Mouse (Mus musculus): Measurements from ENCODE around the gene Panx2. TPM values are rescaled to one million over a fixed set of nuclear protein-coding genes. Genes with fewer than 3 reads are reported as not detected.

The Panx2 gene
- polyA plus RNA-seq, 1 experiment: 24.0 TPM

DNA sequence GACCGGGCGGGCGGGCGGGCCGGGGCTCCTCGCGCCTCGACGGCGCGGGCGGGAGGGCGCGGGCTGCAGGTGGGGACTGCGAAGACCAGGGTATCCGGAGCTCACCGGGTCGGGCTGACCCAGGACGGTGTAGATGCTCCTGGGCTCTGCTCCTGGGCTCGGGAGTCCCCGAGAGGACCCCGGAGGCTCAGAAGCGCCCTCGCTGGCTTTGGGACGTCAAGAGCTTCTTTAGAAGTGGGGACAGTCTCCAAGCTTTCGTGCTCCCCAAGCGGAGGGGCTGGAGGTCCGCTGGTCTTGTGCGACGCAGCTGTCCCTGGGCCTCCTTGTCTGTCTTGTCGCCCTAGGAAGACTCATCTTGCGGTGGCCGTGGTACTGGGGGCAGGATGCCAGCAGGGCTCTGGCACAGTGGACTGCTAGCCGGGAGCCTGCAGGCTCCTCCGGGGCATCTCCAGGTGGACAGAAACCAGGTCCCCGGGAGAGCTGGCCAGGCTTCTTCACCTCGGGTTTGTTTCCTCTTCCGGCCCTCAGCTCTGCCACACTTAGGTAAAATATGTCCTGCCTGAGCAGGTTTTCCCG is 16.7 kb downstream of the Panx2 start:
- DNase-seq (ENCODE audit: low read depth): peak; percentile 65

DNA sequence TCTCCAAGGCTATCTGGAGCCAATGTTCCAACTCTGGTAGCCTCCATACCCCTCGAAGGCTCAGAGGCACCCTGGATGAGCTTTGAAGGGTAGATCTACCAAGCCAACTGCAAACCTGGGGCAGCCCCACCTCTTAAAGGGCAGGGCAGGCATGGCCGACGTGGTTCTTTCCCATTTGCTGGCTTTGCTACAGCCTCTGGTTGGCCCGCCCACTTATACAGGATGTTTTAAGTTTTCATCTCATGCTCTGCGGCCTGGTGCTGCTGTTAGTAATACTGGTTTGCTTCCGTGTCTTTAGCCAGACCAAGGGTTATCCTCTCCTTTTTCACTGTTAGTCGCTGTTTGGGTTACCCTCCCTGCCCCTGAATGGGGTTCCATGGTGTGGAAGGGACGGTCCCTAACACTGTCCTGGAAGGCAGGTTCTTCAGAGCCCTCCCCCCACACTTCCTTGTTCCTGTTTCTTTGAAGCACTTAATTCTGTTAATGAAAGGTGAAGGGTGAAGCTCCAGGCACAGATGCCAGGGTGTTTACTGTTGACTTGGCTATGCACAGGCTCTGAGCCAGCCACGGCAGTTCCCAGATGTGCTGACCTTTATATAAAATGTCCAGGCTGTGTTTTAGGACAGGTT is 18.8 kb downstream of the Panx2 start:
- TF ChIP-seq CTCF (IDR thresholded peaks at IDR 0.05; ENCODE audit: borderline replicate concordance, extremely low read depth, insufficient read depth, insufficient read length) (no peak), POLR2A (IDR thresholded peaks at IDR 0.05; ENCODE audit: borderline replicate concordance, extremely low read depth, insufficient read depth, insufficient read length, poor library complexity, severe bottlenecking) (no peak)
- no peak for DNase-seq (ENCODE audit: low read depth)

More for the DNA sequence above, 16.7 kb downstream of the Panx2 start:
- TF ChIP-seq CTCF (IDR thresholded peaks at IDR 0.05; ENCODE audit: borderline replicate concordance, extremely low read depth, insufficient read depth, insufficient read length): no peak
- TF ChIP-seq POLR2A (IDR thresholded peaks at IDR 0.05; ENCODE audit: borderline replicate concordance, extremely low read depth, insufficient read depth, insufficient read length, poor library complexity, severe bottlenecking): no peak

DNA sequence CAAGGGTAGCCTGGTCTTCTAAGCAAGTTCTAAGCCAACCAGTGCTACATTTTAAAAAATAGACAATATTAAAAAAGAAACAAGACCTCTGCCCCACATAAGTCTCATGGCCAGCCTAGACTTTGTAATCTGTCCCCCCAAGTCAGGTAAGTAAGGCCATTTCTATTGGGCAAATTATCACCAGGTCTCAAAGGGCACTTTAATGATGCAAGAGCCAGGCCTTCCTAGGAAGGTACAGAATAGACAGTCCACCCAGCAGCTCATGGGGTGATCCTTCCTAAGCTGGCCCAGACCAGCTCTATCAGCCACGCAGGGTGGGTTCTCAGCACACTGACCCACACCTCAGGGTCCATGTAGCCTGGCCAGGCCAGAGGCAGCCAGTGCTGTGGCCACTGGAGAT is 24.4 kb downstream of the Panx2 start:
- TF ChIP-seq POLR2A (IDR thresholded peaks at IDR 0.05; ENCODE audit: borderline replicate concordance, extremely low read depth, insufficient read depth, insufficient read length, poor library complexity, severe bottlenecking) (no peak), CTCF (IDR thresholded peaks at IDR 0.05; ENCODE audit: borderline replicate concordance, extremely low read depth, insufficient read depth, insufficient read length) (no peak)
- no peak for DNase-seq (ENCODE audit: low read depth)

DNA sequence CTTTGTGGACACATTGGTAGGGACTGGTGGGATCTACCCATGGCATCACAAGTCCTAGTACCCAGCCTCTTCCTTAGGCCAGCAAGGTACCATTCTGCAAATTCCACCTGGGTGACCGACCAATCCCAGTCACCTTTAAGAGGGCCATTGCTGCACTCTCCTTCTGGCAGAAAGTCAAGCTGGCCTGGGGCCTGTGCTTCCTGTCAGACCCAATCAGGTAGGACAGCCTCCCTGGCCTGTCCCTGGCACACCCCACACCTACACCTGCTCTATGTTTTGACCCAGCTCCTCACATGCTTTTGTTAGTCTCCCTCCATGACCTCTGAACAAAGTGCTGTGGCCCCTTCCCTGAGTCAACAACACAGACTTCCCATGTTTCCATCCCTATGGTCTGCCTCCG is 25.3 kb downstream of the Panx2 start:
- no peak for DNase-seq (ENCODE audit: low read depth)
- no peak for TF ChIP-seq POLR2A (IDR thresholded peaks at IDR 0.05; ENCODE audit: borderline replicate concordance, extremely low read depth, insufficient read depth, insufficient read length, poor library complexity, severe bottlenecking)

- TF ChIP-seq POLR2A (IDR thresholded peaks at IDR 0.05; ENCODE audit: borderline replicate concordance, extremely low read depth, insufficient read depth, insufficient read length, poor library complexity, severe bottlenecking) (peak; percentile 97), CTCF (IDR thresholded peaks at IDR 0.05; ENCODE audit: borderline replicate concordance, extremely low read depth, insufficient read depth, insufficient read length) (no peak)
- DNase-seq (ENCODE audit: low read depth): peak; percentile 96
These were observed 29.2 kb downstream of the Panx2 start, which contains the start of gene Selenoo for GRCm38 (mm10) chr15:89088607-89089247. TSS of gene Selenoo (plus strand) at chr15:89089084.

- peak; percentile 13 for DNase-seq (ENCODE audit: low read depth)
- TF ChIP-seq CTCF (IDR thresholded peaks at IDR 0.05; ENCODE audit: borderline replicate concordance, extremely low read depth, insufficient read depth, insufficient read length) (no peak), POLR2A (IDR thresholded peaks at IDR 0.05; ENCODE audit: borderline replicate concordance, extremely low read depth, insufficient read depth, insufficient read length, poor library complexity, severe bottlenecking) (no peak)
These were observed 29.9 kb downstream of the Panx2 start for GRCm38 (mm10) chr15:89089248-89090051.

DNA sequence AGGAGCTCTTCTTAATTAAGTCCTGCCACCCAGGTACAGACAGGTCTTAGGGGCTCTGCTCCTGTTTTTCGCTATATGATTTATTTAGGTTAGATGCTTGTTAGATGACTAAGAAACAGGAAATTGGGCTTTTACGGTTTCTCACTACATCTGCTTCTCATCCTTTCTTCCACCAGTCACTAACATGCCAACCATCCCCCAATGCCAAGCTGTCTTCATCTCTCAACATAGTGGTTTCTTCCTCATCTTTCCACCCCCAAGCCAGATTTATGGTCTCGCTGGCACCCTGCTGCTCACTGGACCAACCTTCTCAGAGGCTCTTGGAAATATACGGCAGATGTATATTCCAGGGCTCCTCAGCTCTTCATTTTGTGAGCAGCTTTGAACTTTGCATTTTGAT is 31.1 kb downstream of the Panx2 start:
- no peak for TF ChIP-seq CTCF (IDR thresholded peaks at IDR 0.05; ENCODE audit: borderline replicate concordance, extremely low read depth, insufficient read depth, insufficient read length)
- no peak for TF ChIP-seq POLR2A (IDR thresholded peaks at IDR 0.05; ENCODE audit: borderline replicate concordance, extremely low read depth, insufficient read depth, insufficient read length, poor library complexity, severe bottlenecking)
- DNase-seq (ENCODE audit: low read depth): no peak

DNA sequence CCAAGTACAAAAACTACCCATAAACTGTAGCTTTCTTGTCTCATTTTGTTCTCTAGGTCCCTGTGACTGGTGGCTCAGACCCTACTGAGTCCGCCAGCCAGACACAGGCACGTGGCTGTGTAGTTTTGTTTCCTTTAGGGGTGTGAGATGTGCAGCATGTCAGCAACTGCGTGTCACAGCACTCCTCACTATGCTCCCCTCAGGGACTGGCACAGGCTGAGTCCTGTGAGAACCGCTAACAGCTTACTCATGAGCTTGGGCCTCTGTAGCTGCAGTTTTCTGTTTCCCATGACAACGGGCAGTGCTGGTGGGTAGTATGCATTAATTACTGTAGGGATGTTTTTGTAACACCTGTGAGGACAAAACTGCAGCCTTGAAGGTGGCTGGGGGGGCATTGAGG is 32.6 kb downstream of the Panx2 start:
- TF ChIP-seq CTCF (IDR thresholded peaks at IDR 0.05; ENCODE audit: borderline replicate concordance, extremely low read depth, insufficient read depth, insufficient read length) (no peak), POLR2A (IDR thresholded peaks at IDR 0.05; ENCODE audit: borderline replicate concordance, extremely low read depth, insufficient read depth, insufficient read length, poor library complexity, severe bottlenecking) (no peak)

DNA sequence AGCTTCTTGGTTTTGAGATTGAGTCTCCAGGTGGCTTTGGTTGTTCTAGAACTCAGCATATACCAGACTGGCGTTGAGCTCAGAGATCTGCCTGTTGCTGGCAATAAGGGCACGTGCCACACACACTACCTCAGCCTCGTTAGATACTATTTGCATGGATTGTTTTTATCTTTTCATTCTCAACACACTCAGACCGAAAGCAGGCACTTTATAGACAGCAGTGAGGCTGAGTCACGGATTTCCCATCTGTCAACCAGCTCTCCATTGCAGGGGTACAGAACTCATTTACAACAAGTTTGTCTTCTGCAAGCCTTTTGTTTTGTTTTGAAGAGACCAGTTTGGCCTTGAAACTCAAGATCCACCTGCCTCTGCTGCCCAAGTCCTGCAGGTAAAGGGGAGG is 37.9 kb downstream of the Panx2 start:
- DNase-seq (ENCODE audit: low read depth): no peak
- TF ChIP-seq POLR2A (IDR thresholded peaks at IDR 0.05; ENCODE audit: borderline replicate concordance, extremely low read depth, insufficient read depth, insufficient read length, poor library complexity, severe bottlenecking) (no peak), CTCF (IDR thresholded peaks at IDR 0.05; ENCODE audit: borderline replicate concordance, extremely low read depth, insufficient read depth, insufficient read length) (no peak)

More for the DNA sequence above, 32.6 kb downstream of the Panx2 start:
- no peak for DNase-seq (ENCODE audit: low read depth)

DNA sequence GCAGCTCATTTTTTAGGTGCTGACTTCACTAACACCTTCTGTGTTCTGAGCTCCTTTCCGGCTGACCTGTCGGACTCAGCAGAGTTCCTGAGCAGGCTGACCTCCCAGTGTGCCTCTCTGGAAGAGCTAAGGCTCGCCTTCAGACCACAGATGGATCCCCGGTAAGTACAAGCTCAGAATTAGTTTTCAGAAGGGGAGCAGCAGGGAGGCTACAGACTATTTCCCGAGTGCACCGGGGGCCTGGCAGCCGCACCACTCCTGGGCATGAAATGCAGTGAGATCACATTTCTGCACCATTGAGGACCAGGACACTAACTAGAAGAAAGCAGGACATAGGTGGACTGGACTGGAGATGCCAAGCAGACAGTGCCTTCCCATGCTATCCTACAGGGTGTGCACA is 39.1 kb downstream of the Panx2 start:
- TF ChIP-seq CTCF (IDR thresholded peaks at IDR 0.05; ENCODE audit: borderline replicate concordance, extremely low read depth, insufficient read depth, insufficient read length) (no peak), POLR2A (IDR thresholded peaks at IDR 0.05; ENCODE audit: borderline replicate concordance, extremely low read depth, insufficient read depth, insufficient read length, poor library complexity, severe bottlenecking) (no peak)
- DNase-seq (ENCODE audit: low read depth): no peak

DNA sequence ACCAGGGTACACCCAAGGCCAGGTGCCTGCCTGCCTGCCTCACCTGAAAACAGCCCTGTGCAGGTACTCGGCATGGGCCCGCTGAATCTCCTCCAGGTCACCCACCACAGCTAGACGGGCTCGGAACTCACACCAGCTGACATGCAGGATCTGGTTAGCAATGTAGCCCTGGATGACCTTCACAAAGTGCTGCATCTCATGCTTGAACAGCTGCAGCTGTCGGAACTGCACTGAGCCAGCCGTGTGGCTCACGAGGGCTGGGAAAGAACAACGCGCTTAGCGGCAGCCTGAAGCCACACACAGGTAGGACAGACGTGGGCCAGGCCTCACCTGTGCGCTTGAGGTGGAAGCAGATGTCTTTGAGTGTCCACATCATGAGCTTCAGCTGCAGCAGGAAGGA is 41.3 kb downstream of the Panx2 start:
- no peak for DNase-seq (ENCODE audit: low read depth)
- TF ChIP-seq POLR2A (IDR thresholded peaks at IDR 0.05; ENCODE audit: borderline replicate concordance, extremely low read depth, insufficient read depth, insufficient read length, poor library complexity, severe bottlenecking) (no peak), CTCF (IDR thresholded peaks at IDR 0.05; ENCODE audit: borderline replicate concordance, extremely low read depth, insufficient read depth, insufficient read length) (no peak)

Measured in brain, embryonic 14.5 days (tissue).